Mouse (Mus musculus): ENCODE results near the gene Hist1h2bh.

DNA sequence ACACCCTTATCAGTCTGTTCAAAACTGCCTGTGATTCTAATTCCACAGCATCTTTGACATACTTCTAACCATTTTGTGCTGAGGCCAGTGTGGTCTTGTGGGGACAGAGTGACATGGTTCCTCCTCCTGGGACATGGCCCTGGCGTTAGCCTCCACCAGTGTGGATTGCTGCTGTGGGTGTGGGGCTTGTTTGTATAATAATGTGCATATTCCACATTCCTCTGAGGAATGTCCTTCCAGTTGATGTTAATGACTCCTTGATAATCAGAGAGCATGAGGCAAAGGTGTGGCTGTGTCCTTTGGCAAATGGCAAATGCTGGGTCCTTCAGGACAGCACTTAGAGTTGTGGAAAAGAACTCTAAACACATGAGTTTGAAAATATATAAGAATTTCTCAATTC is 29.7 kb downstream of the Hist1h2bh start:
- TF ChIP-seq CTCF (IDR thresholded peaks at IDR 0.05; ENCODE audit: low read depth) (no peak), EP300 (IDR thresholded peaks at IDR 0.05; ENCODE audit: low read depth) (no peak)
